Mouse (Mus musculus) CH12.LX (cell line): ENCODE results near the gene Lztr1. TPM values are rescaled to one million over a fixed set of nuclear protein-coding genes. Genes with fewer than 3 reads are reported as not detected.

Experiments
- DNase-seq: peaks from one replicate; pipeline ENCODE4 v3.0.0-alpha.2; 2013; ENCODE audit errors: extremely low read depth
- H3K27ac ChIP-seq: 2 replicates; pipeline ENCODE4 v1.5.1; 2012; ENCODE audit warnings: low read depth, mild to moderate bottlenecking, control low read depth, moderate library complexity; ENCODE audit not compliant: insufficient read depth
- H3K27me3 ChIP-seq: replicated peaks from 2 replicates; pipeline ENCODE3; 2012; ENCODE audit warnings: inconsistent platforms
- H3K36me3 ChIP-seq, 2 experiments: replicated peaks in 1 of 2; 2 replicates each; pipeline versions ENCODE3 to v1.6.1; 2012; ENCODE audit warnings: inconsistent platforms in 1 of 2, low read length in 1 of 2, mild to moderate bottlenecking in 1 of 2, mixed read lengths in 1 of 2, moderate library complexity in 1 of 2; ENCODE audit not compliant: control insufficient read depth in 1 of 2, insufficient read depth in 1 of 2
- H3K4me1 ChIP-seq, 2 experiments: 2 replicates each; pipeline ENCODE4 v1.6.1; 2012; ENCODE audit warnings: inconsistent platforms in 1 of 2, moderate library complexity in 1 of 2; ENCODE audit not compliant: insufficient read depth in 2 of 2, control insufficient read depth in 1 of 2
- H3K4me2 ChIP-seq: 2 replicates; pipeline ENCODE4 v1.6.1; 2012; ENCODE audit warnings: low read depth, mild to moderate bottlenecking, control low read depth; ENCODE audit not compliant: poor library complexity, insufficient read depth, severe bottlenecking
- H3K4me3 ChIP-seq, 3 experiments: fragments of 150-350 bp in 1 of 3; sonication (generic) in 1 of 3; replicated peaks in 1 of 3; 2 replicates each; pipeline versions ENCODE3 to v1.5.1; 2011 to 2012; ENCODE audit warnings: low read depth in 2 of 3, low read length in 2 of 3, mild to moderate bottlenecking in 2 of 3, moderate library complexity in 2 of 3, control low read depth in 1 of 3, improper control_type of control experiment in 1 of 3, inconsistent platforms in 1 of 3, mixed read lengths in 1 of 3; ENCODE audit not compliant: poor library complexity in 1 of 3
- H3K79me2 ChIP-seq: replicated peaks from 2 replicates; pipeline ENCODE4 v1.6.1; 2012; ENCODE audit warnings: mild to moderate bottlenecking, moderate library complexity; ENCODE audit not compliant: control insufficient read depth, poor library complexity, insufficient read depth, severe bottlenecking; ENCODE audit errors: extremely low read depth
- H3K9ac ChIP-seq: 2 replicates; pipeline ENCODE4 v1.6.1; 2012; ENCODE audit warnings: low read depth, mild to moderate bottlenecking, control low read depth, moderate library complexity; ENCODE audit not compliant: insufficient read depth
- H3K9me3 ChIP-seq: replicated peaks from 2 replicates; pipeline ENCODE3; 2012; ENCODE audit warnings: low read length, inconsistent platforms, mixed read lengths
- BHLHE40 ChIP-seq: IDR thresholded peaks from 2 replicates; pipeline ENCODE4 v1.6.1; 2011; ENCODE audit warnings: mild to moderate bottlenecking, low read depth, low read length, improper control_type of control experiment
- CHD1 ChIP-seq: IDR thresholded peaks from 2 replicates; pipeline ENCODE4 v1.6.1; 2012; ENCODE audit warnings: low read depth, low read length, improper control_type of control experiment, inconsistent platforms
- CHD2 ChIP-seq: IDR thresholded peaks from 2 replicates; pipeline ENCODE4 v1.6.1; 2011; ENCODE audit warnings: low read length, improper control_type of control experiment
- CTCF ChIP-seq, 2 experiments: IDR thresholded peaks in 1 of 2; conservative IDR thresholded peaks in 1 of 2; 2 replicates each; pipeline ENCODE4 v1.5.1; 2011 to 2012; ENCODE audit warnings: low read depth in 2 of 2, low read length in 2 of 2, improper control_type of control experiment in 1 of 2, inconsistent platforms in 1 of 2, mild to moderate bottlenecking in 1 of 2, moderate library complexity in 1 of 2
- EP300 ChIP-seq: IDR thresholded peaks from 2 replicates; pipeline ENCODE4 v1.6.1; 2011; ENCODE audit warnings: low read length, improper control_type of control experiment
- GABPA ChIP-seq: IDR thresholded peaks from 2 replicates; pipeline ENCODE4 v1.6.1; 2012; ENCODE audit warnings: low read depth, low read length, improper control_type of control experiment, inconsistent platforms; ENCODE audit not compliant: insufficient replicate concordance
- HCFC1 ChIP-seq: IDR thresholded peaks from 2 replicates; pipeline ENCODE4 v1.6.1; 2012; ENCODE audit warnings: low read depth, mild to moderate bottlenecking, inconsistent platforms, low read length, improper control_type of control experiment
- JUND ChIP-seq: conservative IDR thresholded peaks from 2 replicates; pipeline ENCODE4 v1.6.1; 2011; ENCODE audit warnings: low read depth, low read length, improper control_type of control experiment
- KAT2A ChIP-seq: IDR thresholded peaks from 2 replicates; pipeline ENCODE4 v1.6.1; 2012; ENCODE audit warnings: low read length, improper control_type of control experiment, inconsistent platforms; ENCODE audit not compliant: insufficient replicate concordance
- MAX ChIP-seq: IDR thresholded peaks from 2 replicates; pipeline ENCODE4 v1.6.1; 2011; ENCODE audit warnings: low read length, improper control_type of control experiment
- MAZ ChIP-seq: IDR thresholded peaks from 2 replicates; pipeline ENCODE4 v1.6.1; 2012; ENCODE audit warnings: low read depth, mild to moderate bottlenecking, inconsistent platforms, low read length, improper control_type of control experiment, moderate library complexity
- MXI1 ChIP-seq: IDR thresholded peaks from 2 replicates; pipeline ENCODE4 v1.6.1; 2011; ENCODE audit warnings: mild to moderate bottlenecking, low read depth, low read length, improper control_type of control experiment
- NELFE ChIP-seq: IDR thresholded peaks from 2 replicates; pipeline ENCODE4 v1.6.1; 2011; ENCODE audit warnings: low read depth, low read length, improper control_type of control experiment
- POLR2AphosphoS2 ChIP-seq: IDR thresholded peaks from 2 replicates; pipeline ENCODE4 v1.6.1; 2011; ENCODE audit warnings: low read depth, low read length, improper control_type of control experiment
- RCOR1 ChIP-seq: conservative IDR thresholded peaks from 2 replicates; pipeline ENCODE4 v1.6.1; 2012; ENCODE audit warnings: low read depth, mild to moderate bottlenecking, inconsistent platforms, low read length, improper control_type of control experiment
- SMC3 ChIP-seq: IDR thresholded peaks from 2 replicates; pipeline ENCODE4 v1.6.1; 2011; ENCODE audit warnings: low read depth, low read length, improper control_type of control experiment
- TCF12 ChIP-seq: IDR thresholded peaks from 2 replicates; pipeline ENCODE4 v1.6.1; 2014; ENCODE audit warnings: low read depth, mild to moderate bottlenecking, inconsistent platforms, low read length, improper control_type of control experiment
- UBTF ChIP-seq: IDR thresholded peaks from 2 replicates; pipeline ENCODE4 v1.6.1; 2012; ENCODE audit warnings: low read depth, mild to moderate bottlenecking, inconsistent platforms, low read length, improper control_type of control experiment, moderate library complexity
- USF2 ChIP-seq: conservative IDR thresholded peaks from 2 replicates; pipeline ENCODE4 v1.6.1; 2011; ENCODE audit warnings: low read depth, low read length, improper control_type of control experiment
- ZC3H11A ChIP-seq: IDR thresholded peaks from 2 replicates; pipeline ENCODE4 v1.6.1; 2012; ENCODE audit warnings: low read depth, mild to moderate bottlenecking, inconsistent platforms, low read length, improper control_type of control experiment
- dilution Hi-C: fragments of 300-500 bp; cut with MboI; formaldehyde crosslinking; loops from 2 replicates; pipeline ENCODE4 v1.14.3; 2020; ENCODE audit warnings: low sequenced_read_pairs; ENCODE audit not compliant: extremely low pct_unique_long_range_greater_than_20kb, extremely low pct_ligation_motif_present
- in situ Hi-C: fragments of 300-500 bp; cut with MboI; formaldehyde crosslinking; loops from 3 replicates; pipeline ENCODE4 v1.14.3; 2019; ENCODE audit warnings: low sequenced_read_pairs, low pct_ligation_motif_present, low pct_unique_long_range_greater_than_20kb, mixed read lengths
- polyA plus RNA-seq: library from polyadenylated mRNA; unstranded; fragments of >175 nt; gene quantifications from 2 replicates; pipeline ENCODE4 v1.2.1, GENCODE M21; 2012; ENCODE audit warnings: low read depth; ENCODE audit not compliant: insufficient read length
- total RNA-seq, 2 experiments: library from RNA; depleted of rRNA; stranded (reverse); fragments of 300-350 nt in 1 of 2; fragments of >200 nt in 1 of 2; gene quantifications; 2 replicates each; pipeline ENCODE4 v1.2.3; 2012 to 2014

Gene Lztr1
- total and polyA plus RNA-seq, 3 experiments = 110 to 138 (median 111) TPM

DNA sequence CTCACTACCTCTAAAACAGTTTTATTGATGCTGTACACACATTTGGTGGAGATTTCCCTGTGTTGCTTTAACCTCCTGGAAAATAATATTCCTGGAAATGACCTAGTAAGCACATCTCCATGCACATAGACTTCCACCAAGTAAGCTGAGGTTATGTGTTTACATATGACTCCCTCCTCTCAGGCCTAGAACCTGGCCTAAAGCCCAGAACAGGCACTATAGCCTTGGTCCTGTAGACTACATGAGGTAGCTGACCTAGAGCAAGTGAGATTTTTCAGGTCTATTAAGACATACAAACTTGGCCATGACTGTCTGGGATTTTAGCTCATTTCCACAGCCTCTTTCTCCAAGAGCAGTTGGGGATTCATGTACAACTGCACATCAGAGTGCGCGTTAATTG lies 1.7 kb downstream of the Lztr1 start:
- in situ Hi-C loops (no loop called here), dilution Hi-C loops (no loop called here)
- Histone ChIP-seq H3K27me3 (peaks cover 14% of the 10 kb centered on the region), H3K9ac (peak overlapping the region; percentile 74), H3K4me3 (peak overlapping the region; percentile 63 to 100 (median 81)), H3K4me1 (peaks cover 7 to 29% of the 10 kb centered on the region in 2 experiments), H3K9me3 (no peaks in the 10 kb centered on the region), H3K4me2 (peak overlapping the region; percentile 67), H3K27ac (no peak overlapping the region), H3K36me3 (peaks cover 38 to 44% of the 10 kb centered on the region in 2 experiments), H3K79me2 (peaks cover 5% of the 10 kb centered on the region; the same call in 1 of the 2 replicates)
- TF ChIP-seq RCOR1 (no peak), CTCF (conservative IDR thresholded peaks at IDR 0.05 in 1 of 2, IDR thresholded peaks at IDR 0.05 in 1 of 2; ENCODE audit: low read depth in 2 of 2, low read length in 2 of 2) (no peak), ZC3H11A (no peak), HCFC1 (no peak), NELFE (no peak), CHD1 (no peak), EP300 (no peak), KAT2A (no peak), SMC3 (no peak), MAX (no peak), USF2 (no peak), GABPA (no peak), MAZ (no peak), BHLHE40 (no peak)
- DNase-seq = no peak

DNA sequence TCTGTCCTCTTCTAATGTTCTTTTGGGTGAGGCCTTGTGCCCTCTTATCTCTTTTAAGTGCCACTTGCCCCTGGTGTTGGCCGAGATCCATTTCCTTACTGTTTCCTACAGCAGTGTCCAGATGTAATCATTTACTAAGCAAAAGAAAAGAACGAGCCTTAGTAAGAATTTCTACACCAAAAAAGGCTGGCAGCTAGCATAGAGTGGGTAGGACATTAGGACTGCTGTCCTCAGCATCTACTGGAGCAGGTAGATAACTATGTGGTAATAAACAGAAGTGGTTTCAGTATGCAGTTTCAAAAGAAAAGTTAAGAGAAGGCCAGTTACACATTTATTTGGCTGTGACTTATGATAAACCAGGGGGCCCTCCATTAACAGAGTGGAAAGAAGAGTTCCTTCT lies 2.2 kb downstream of the Lztr1 start:
- Histone ChIP-seq H3K36me3 (peaks cover 43 to 50% of the 10 kb centered on the region in 2 experiments), H3K79me2 (peaks cover 5% of the 10 kb centered on the region; the same call in 1 of the 2 replicates), H3K4me1 (peaks cover 7 to 29% of the 10 kb centered on the region in 2 experiments), H3K27ac (no peak overlapping the region), H3K9me3 (no peaks in the 10 kb centered on the region), H3K9ac (peak overlapping the region; percentile 74), H3K4me2 (peak overlapping the region; percentile 67; the same call in 1 of the 2 replicates), H3K4me3 (peak overlapping the region in 1 of 3 experiments; percentile 81), H3K27me3 (peaks cover 8% of the 10 kb centered on the region)
- dilution Hi-C loops (no loop called here), in situ Hi-C loops (no loop called here)
- no peak for DNase-seq
- no peak for TF ChIP-seq USF2
- TF ChIP-seq KAT2A = no peak
- no peak for TF ChIP-seq UBTF
- no peak for TF ChIP-seq BHLHE40
- no peak for TF ChIP-seq POLR2AphosphoS2
- TF ChIP-seq CHD2 = no peak
- no peak for TF ChIP-seq MXI1
- TF ChIP-seq CTCF (conservative IDR thresholded peaks at IDR 0.05 in 1 of 2, IDR thresholded peaks at IDR 0.05 in 1 of 2; ENCODE audit: low read depth in 2 of 2, low read length in 2 of 2) = no peak
- TF ChIP-seq TCF12 = no peak
- TF ChIP-seq JUND = no peak
